Mouse (Mus musculus) midbrain, embryonic 11.5 days (tissue): ENCODE data around the gene Zfp800. TPM values are rescaled to one million over a fixed set of nuclear protein-coding genes. Genes with fewer than 3 reads are reported as not detected.

Experiments used
- ATAC-seq: fragments of 200-750 bp; cut with Nextera tagmentation; 2 replicates; pipeline ENCODE4 v1.8.0; 2017; ENCODE audit warnings: moderate TSS enrichment, moderate library complexity; ENCODE audit not compliant: low FRiP score
- DNase-seq: peaks from one replicate; pipeline ENCODE4 v3.0.0; 2015; ENCODE audit warnings: low spot score; ENCODE audit errors: missing footprints
- H3K27ac ChIP-seq: fragments of 300-500 bp; sonication (generic); 2 replicates; pipeline ENCODE4 v1.5.1; 2014; ENCODE audit warnings: low read depth, low read length
- H3K27me3 ChIP-seq: fragments of 300-500 bp; sonication (generic); 2 replicates; pipeline ENCODE4 v1.6.1; 2014; ENCODE audit warnings: mild to moderate bottlenecking, low read length, moderate library complexity, mixed read lengths; ENCODE audit not compliant: control insufficient read depth, insufficient read depth
- H3K36me3 ChIP-seq: fragments of 300-500 bp; sonication (generic); 2 replicates; pipeline ENCODE4 v1.6.1; 2014; ENCODE audit warnings: mild to moderate bottlenecking, low read length, moderate library complexity, mixed read lengths; ENCODE audit not compliant: control insufficient read depth, insufficient read depth
- H3K4me1 ChIP-seq: fragments of 300-500 bp; sonication (generic); 2 replicates; pipeline ENCODE4 v1.6.1; 2014; ENCODE audit warnings: low read length; ENCODE audit not compliant: control insufficient read depth, insufficient read depth
- H3K4me2 ChIP-seq: fragments of 300-500 bp; sonication (generic); 2 replicates; pipeline ENCODE4 v1.6.1; 2014; ENCODE audit warnings: mild to moderate bottlenecking, moderate library complexity
- H3K4me3 ChIP-seq: fragments of 300-500 bp; sonication (generic); 2 replicates; pipeline ENCODE4 v1.5.1; 2014; ENCODE audit warnings: low read depth, low read length
- H3K9ac ChIP-seq: fragments of 300-500 bp; sonication (generic); 2 replicates; pipeline ENCODE4 v1.6.1; 2014; ENCODE audit warnings: low read length
- H3K9me3 ChIP-seq: fragments of 300-500 bp; sonication (generic); 2 replicates; pipeline ENCODE4 v1.6.1; 2016; ENCODE audit warnings: low read length; ENCODE audit not compliant: control insufficient read depth
- WGBS: fragments of 180-500 bp; shearing (Covaris S2); extraction: QIAGEN DNeasy Blood & Tissue Kit; methylation state at CpG from one replicate; pipeline ENCODE4 v1.1.7; 2014; 5-methylcytosine and 5-hydroxymethylcytosine counted together
- polyA plus RNA-seq: library from polyadenylated mRNA; unstranded; fragments of >200 nt; fragmentation: Nextera tagmentation; extraction: Ambion mirVana; gene quantifications from 2 replicates; pipeline ENCODE4 v1.2.1, GENCODE M21; 2014

Gene Zfp800
- polyA plus RNA-seq, 1 experiment from 2014 or later: 33.0 TPM

DNA sequence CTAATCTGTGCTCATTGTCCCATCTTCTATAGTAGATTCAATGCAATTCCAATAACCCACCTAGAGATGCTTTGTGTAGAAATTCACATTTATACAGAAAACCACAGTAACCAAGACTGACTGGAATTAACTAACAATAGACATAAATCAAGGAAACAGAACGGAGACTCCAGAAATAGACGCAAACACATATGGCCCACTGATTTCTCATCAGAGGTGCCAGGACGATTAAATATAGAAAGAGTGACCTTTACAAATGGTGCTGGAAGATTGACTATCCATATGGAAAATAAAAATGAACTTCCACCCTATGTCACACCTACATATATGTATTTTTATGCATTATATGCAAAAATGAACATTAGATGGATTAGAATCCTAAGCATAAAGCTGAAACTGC lies 65.3 kb downstream of the Zfp800 start:
- Histone ChIP-seq H3K4me2 (no peak overlapping the region), H3K27ac (no peak overlapping the region), H3K4me1 (peaks cover 6% of the 10 kb centered on the region; the same call in 1 of the 2 replicates), H3K4me3 (no peak overlapping the region), H3K9ac (no peak overlapping the region), H3K9me3 (no peaks in the 10 kb centered on the region), H3K27me3 (no peaks in the 10 kb centered on the region), H3K36me3 (no peaks in the 10 kb centered on the region)
- 93% methylated on average over 3 of the region's 3 CpGs for WGBS
- DNase-seq: no peak
- no peak for ATAC-seq

DNA sequence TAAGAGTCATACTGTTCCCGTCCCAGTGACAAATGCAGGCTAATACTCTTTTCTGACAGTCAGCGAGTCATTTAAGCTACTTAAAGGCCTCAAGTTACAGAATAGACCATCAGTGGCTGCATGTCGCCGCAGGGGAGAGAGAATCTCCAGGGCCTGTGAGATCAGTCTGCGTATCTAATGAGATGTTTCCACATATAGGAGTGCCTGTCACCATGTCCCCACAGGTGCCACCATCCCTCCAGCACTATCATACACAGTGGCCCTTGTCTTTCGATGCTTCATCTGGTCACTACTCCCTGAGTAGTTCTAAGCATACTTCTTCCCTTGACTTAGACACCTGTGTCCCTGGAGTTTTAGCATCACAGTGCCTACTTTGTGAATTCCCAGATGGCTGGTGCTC lies 68.0 kb downstream of the Zfp800 start:
- Histone ChIP-seq H3K4me3 (no peak overlapping the region), H3K4me2 (no peak overlapping the region), H3K9ac (no peak overlapping the region), H3K36me3 (no peaks in the 10 kb centered on the region), H3K4me1 (peaks cover 6% of the 10 kb centered on the region; the same call in 1 of the 2 replicates), H3K27me3 (no peaks in the 10 kb centered on the region), H3K27ac (no peak overlapping the region), H3K9me3 (no peaks in the 10 kb centered on the region)
- DNase-seq: no peak
- WGBS: 35% methylated on average over 6 of the region's 6 CpGs
- ATAC-seq: no peak

DNA sequence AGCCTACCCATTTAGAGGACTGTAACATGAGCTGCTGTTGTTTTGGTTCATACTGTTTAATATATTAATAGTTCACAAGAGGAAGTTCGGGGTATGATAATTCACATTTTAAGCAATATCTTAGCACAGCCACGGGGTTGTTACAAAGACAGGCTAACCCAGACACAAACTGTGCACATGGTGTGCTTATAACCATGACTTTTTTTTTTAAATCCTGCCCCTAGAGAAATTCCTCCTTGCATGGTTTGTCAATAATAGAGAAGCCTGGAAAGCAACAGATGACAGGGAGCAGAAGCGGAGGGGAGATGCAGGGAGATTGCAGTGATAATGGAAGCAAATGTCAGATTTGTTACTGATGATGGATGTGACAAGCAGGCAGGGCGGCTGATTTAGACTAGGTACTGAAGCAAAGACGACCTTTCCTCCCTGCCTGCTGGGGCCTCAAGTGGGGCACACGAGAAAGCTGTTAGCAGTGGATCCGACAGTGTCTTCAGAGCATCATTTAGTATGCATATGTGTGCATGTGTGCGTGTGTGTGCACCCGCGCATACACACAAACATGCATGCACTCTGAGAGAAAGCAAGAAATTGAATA lies 68.7 kb downstream of the Zfp800 start:
- Histone ChIP-seq H3K9me3 (no peaks in the 10 kb centered on the region), H3K4me2 (no peak overlapping the region), H3K27me3 (no peaks in the 10 kb centered on the region), H3K36me3 (no peaks in the 10 kb centered on the region), H3K9ac (no peak overlapping the region), H3K4me1 (peaks cover 6% of the 10 kb centered on the region; the same call in 1 of the 2 replicates), H3K27ac (no peak overlapping the region), H3K4me3 (no peak overlapping the region)
- ATAC-seq: 0 out of 2 replicates have a peak, but pooled peaks have one; percentile 24
- DNase-seq: no peak
- 63% methylated on average over 10 of the region's 10 CpGs for WGBS

DNA sequence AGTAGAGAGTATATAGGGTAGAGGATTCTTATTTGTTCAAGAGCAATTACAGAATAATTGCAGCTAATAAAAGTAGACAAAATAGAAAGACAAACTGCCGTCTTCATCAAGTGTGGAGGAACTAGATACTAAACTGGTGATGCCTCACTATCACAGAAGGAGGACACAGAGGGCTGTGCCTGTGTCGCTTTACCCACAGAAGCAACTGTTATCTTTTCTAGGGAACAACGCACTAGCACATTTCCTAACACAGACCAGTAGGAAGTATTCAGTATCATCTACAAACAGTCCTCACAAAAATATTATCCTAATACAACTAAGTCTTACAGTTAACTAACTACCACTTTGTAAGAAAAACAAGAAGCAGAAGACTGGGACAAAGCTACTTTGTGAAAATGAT lies 71.1 kb downstream of the Zfp800 start:
- no peak for ATAC-seq
- Histone ChIP-seq H3K4me1 (peaks cover 6% of the 10 kb centered on the region; the same call in 1 of the 2 replicates), H3K4me3 (no peak overlapping the region), H3K4me2 (no peak overlapping the region), H3K36me3 (no peaks in the 10 kb centered on the region), H3K9me3 (no peaks in the 10 kb centered on the region), H3K27ac (no peak overlapping the region), H3K27me3 (no peaks in the 10 kb centered on the region), H3K9ac (no peak overlapping the region)
- WGBS: 87% methylated on average over 3 of the region's 3 CpGs
- no peak for DNase-seq

DNA sequence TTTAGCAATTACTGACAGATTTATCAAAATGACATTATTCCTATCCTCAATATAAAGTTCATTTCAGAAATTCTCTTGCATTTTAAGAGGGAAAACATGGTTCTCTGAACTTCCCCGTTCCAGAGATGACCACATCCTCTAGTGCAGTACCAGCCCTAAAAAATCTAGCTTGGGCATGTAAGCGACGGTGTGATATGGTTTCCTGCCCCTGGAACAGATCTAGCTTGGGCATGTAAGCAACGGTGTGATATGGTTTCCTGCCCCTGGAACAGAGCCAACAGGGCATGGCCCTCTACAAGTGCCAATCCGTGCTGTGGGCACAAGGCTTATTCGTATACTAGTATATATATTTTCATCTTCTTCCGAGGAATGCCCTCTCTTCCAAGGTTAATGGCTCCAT lies 75.4 kb downstream of the Zfp800 start:
- Histone ChIP-seq H3K4me1 (no peaks in the 10 kb centered on the region), H3K4me2 (no peak overlapping the region), H3K27ac (no peak overlapping the region), H3K36me3 (no peaks in the 10 kb centered on the region), H3K4me3 (no peak overlapping the region), H3K9me3 (no peaks in the 10 kb centered on the region), H3K27me3 (no peaks in the 10 kb centered on the region), H3K9ac (no peak overlapping the region)
- 92% methylated on average over 7 of the region's 7 CpGs for WGBS
- DNase-seq (no peak), ATAC-seq (no peak)

DNA sequence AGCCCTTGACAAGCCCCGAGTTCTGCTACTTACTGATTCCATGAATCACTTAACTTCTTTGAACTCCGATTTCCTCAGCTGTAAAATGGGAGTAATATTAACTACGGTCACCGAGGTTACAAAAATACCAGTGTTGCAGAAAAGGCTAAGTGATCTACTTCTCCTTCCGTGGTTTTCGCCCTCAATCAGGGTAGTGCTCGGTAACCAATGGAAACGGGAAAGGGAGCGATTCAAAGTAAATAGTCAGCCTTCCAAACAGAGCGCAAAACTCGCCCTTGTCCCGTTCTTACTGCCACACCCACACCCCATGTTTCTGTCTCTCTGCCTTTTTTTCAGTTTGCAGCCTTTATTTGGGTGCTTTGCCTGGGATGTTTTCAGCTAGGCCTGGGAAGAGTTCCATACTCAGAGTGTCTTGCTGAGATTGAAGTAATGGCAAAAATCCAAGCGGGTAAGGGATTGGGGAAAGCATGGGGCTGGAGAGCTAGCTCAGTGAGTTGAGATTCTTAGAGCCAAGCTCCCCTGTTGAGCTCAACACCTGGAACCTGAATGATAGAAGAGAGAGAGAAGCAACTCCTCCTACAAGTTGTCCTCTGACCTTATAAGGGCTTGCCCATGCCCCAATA lies 78.0 kb downstream of the Zfp800 start:
- no peaks in the 10 kb centered on the region for H3K4me1 ChIP-seq
- 86% methylated on average over 13 of the region's 13 CpGs for WGBS
- no peak overlapping the region for H3K27ac ChIP-seq
- ATAC-seq (no peak), DNase-seq (no peak)
- H3K27me3 ChIP-seq: no peaks in the 10 kb centered on the region
- H3K36me3 ChIP-seq: no peaks in the 10 kb centered on the region
- no peaks in the 10 kb centered on the region for H3K9me3 ChIP-seq
- no peak overlapping the region for H3K4me2 ChIP-seq
- H3K4me3 ChIP-seq: no peak overlapping the region
- H3K9ac ChIP-seq: no peak overlapping the region

DNA sequence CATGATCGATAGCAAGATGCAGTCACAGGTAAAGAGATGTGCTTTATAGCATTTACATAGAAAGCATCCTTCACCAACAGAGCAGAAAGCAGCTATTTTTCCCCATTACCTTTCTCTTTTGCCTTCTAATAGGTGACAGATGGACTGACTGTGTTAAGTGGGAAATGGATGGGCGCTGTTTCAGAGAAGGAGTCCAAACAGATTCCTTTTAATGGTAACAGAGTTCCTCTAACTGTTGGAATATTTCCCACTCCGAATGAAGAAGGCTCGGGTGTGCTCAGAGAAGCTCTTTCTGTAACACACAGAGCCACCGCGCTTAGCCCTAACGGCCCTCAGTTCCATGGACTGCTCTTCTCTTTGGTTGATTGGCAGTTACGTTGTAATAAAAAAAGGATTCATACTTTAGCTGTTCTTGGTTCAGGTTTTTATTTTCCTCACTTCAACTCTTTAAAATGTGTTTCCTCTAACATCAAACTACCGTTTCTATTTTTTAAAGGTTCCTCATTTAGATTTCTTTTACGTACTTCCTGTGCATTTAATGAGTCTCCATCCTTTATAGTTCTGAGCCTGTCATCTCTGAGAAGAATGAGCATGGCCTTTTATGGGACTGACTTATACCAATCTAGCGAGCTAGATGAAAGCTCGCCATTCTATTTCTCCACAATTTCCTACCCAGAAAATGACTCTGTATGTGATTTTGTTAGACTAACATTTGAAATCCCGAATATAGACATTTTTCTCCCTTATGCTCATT lies 78.8 kb downstream of the Zfp800 start:
- no peak overlapping the region for H3K27ac ChIP-seq

DNA sequence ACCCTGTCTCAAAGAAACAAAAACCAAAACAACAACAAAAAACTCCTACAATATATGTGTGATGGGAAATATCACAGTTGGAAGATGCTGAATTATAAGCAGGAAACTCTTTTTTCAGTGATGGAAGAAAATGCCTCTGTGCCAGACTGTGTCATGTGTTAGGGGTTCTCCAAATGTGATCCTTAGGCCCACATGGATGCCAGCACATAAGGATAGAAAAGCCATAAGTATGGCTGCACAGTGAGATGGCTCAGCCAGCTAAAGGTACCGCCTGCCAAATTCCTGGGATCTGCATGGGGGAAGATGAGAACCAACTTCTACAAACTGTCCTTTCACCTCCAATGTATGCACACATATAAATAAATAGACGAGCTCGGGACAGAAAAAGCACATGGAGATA lies 82.6 kb downstream of the Zfp800 start:
- ATAC-seq: no peak
- DNase-seq: no peak
- Histone ChIP-seq H3K4me3 (no peak overlapping the region), H3K9me3 (no peaks in the 10 kb centered on the region), H3K36me3 (no peaks in the 10 kb centered on the region), H3K27me3 (no peaks in the 10 kb centered on the region), H3K27ac (no peak overlapping the region), H3K4me1 (no peaks in the 10 kb centered on the region), H3K9ac (no peak overlapping the region), H3K4me2 (no peak overlapping the region)
- WGBS: 95% methylated on average over 3 of the region's 3 CpGs

More for the DNA sequence above, 78.8 kb downstream of the Zfp800 start:
- no peaks in the 10 kb centered on the region for H3K9me3 ChIP-seq
- H3K4me1 ChIP-seq: no peaks in the 10 kb centered on the region
- no peak overlapping the region for H3K9ac ChIP-seq
- H3K4me2 ChIP-seq: no peak overlapping the region
- DNase-seq (no peak), ATAC-seq (no peak)
- H3K4me3 ChIP-seq: no peak overlapping the region
- 91% methylated on average over 13 of the region's 13 CpGs for WGBS
- no peaks in the 10 kb centered on the region for H3K36me3 ChIP-seq
- no peaks in the 10 kb centered on the region for H3K27me3 ChIP-seq

DNA sequence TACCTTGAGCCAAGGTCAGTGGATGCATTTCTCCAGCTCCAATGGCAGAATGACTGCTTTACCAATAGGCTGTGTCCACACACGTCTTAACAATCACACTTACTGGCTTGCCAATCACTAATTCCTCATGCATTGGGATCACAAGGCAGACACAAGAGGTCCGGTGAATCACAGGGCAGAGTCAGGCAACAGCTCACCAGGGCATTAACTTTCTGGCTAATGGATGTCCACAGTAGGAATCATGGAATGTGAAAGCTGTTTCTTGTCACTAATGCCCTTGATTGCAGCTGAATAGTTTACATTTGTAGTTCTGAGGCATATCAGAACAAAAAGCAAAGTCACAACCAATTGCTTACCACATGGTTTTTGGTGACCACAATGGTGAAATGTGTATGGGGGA lies 85.7 kb downstream of the Zfp800 start:
- Histone ChIP-seq H3K27me3 (no peaks in the 10 kb centered on the region), H3K4me1 (no peaks in the 10 kb centered on the region), H3K4me2 (no peak overlapping the region), H3K9ac (no peak overlapping the region), H3K27ac (no peak overlapping the region), H3K4me3 (no peak overlapping the region), H3K36me3 (no peaks in the 10 kb centered on the region), H3K9me3 (no peaks in the 10 kb centered on the region)
- DNase-seq (no peak), ATAC-seq (no peak)
- WGBS: 90% methylated on average over 2 of the region's 2 CpGs
